Mouse (Mus musculus) midbrain, embryonic 14.5 days (tissue): ENCODE data around the gene Rab11fip4. TPM values are rescaled to one million over a fixed set of nuclear protein-coding genes. Genes with fewer than 3 reads are reported as not detected.

Experiments
- ATAC-seq: fragments of 200-750 bp; cut with Nextera tagmentation; 2 replicates; pipeline ENCODE4 v1.8.0; 2017; ENCODE audit warnings: moderate number of reproducible peaks, moderate library complexity; ENCODE audit not compliant: low FRiP score, low TSS enrichment
- DNase-seq: peaks from one replicate; pipeline ENCODE4 v3.0.0-alpha.2; 2015
- H3K27ac ChIP-seq: fragments of 300-500 bp; sonication (generic); replicated peaks from 2 replicates; pipeline ENCODE4 v1.5.1; 2014; ENCODE audit warnings: mild to moderate bottlenecking, low read depth, low read length, moderate library complexity
- H3K27me3 ChIP-seq: fragments of 300-500 bp; sonication (generic); 2 replicates; pipeline ENCODE4 v1.6.1; 2014; ENCODE audit warnings: low read length, control low read depth, mixed read lengths; ENCODE audit not compliant: control insufficient read depth, insufficient read depth
- H3K36me3 ChIP-seq: fragments of 300-500 bp; sonication (generic); 2 replicates; pipeline ENCODE4 v1.6.1; 2014; ENCODE audit warnings: low read length, control low read depth; ENCODE audit not compliant: control insufficient read depth, insufficient read depth
- H3K4me1 ChIP-seq: fragments of 300-500 bp; sonication (generic); 2 replicates; pipeline ENCODE4 v1.6.1; 2014; ENCODE audit warnings: mild to moderate bottlenecking, antibody characterized with exemption, low read length, control low read depth; ENCODE audit not compliant: control insufficient read depth, insufficient read depth
- H3K4me2 ChIP-seq: fragments of 300-500 bp; sonication (generic); 2 replicates; pipeline ENCODE4 v1.6.1; 2014; ENCODE audit warnings: mild to moderate bottlenecking, low read length, moderate library complexity
- H3K4me3 ChIP-seq: fragments of 300-500 bp; sonication (generic); replicated peaks from 2 replicates; pipeline ENCODE4 v1.5.1; 2014; ENCODE audit warnings: low read depth, low read length
- H3K9ac ChIP-seq: fragments of 300-500 bp; sonication (generic); replicated peaks from 2 replicates; pipeline ENCODE4 v1.6.1; 2014; ENCODE audit warnings: mild to moderate bottlenecking, low read length, moderate library complexity
- H3K9me3 ChIP-seq: fragments of 300-500 bp; sonication (generic); 2 replicates; pipeline ENCODE4 v1.6.1; 2016; ENCODE audit warnings: low read length, control low read depth, mixed read lengths; ENCODE audit not compliant: control insufficient read depth
- WGBS: fragments of 180-500 bp; shearing (Covaris S2); extraction: QIAGEN DNeasy Blood & Tissue Kit; methylation state at CpG from one replicate; pipeline ENCODE4 v1.1.7; 2014; 5-methylcytosine and 5-hydroxymethylcytosine counted together
- polyA plus RNA-seq: library from polyadenylated mRNA; unstranded; fragments of >200 nt; fragmentation: Nextera tagmentation; extraction: Ambion mirVana; gene quantifications from 2 replicates; pipeline ENCODE4 v1.2.1, GENCODE M21; 2014

Gene Rab11fip4
- polyA plus RNA-seq, 1 experiment from 2014 or later, result 24.4 TPM

DNA sequence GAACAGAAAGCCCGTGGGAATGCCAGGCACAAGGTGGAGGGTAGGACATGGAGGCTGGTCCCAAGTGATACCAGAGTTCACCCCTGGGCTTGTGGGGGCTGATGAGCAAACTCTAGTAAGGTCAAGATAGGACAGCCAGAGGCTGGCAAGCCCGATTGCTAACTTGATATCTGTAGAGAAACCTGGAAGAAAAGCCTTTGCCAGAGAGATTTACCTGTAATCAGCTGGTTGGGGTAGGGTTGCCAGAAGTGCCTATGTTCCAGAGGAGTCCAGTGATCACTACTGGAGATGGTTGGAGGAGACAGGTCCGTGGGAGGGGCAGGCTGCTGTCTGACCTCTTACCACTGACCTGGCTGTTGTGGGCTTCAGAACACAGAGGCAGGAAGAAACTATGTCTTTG is 126.3 kb downstream of the Rab11fip4 start:
- H3K4me1 ChIP-seq, result no peaks in the 10 kb centered on the region
- H3K36me3 ChIP-seq, result no peaks in the 10 kb centered on the region
- H3K27ac ChIP-seq, result no peak overlapping the region
- no peak for ATAC-seq
- H3K4me2 ChIP-seq, result no peak overlapping the region
- no peak overlapping the region for H3K9ac ChIP-seq
- no peak for DNase-seq
- H3K27me3 ChIP-seq, result peaks cover 17% of the 10 kb centered on the region; the same call in 1 of the 2 replicates
- 79% methylated on average over 3 of the region's 3 CpGs for WGBS
- H3K9me3 ChIP-seq, result no peaks in the 10 kb centered on the region
- no peak overlapping the region for H3K4me3 ChIP-seq

DNA sequence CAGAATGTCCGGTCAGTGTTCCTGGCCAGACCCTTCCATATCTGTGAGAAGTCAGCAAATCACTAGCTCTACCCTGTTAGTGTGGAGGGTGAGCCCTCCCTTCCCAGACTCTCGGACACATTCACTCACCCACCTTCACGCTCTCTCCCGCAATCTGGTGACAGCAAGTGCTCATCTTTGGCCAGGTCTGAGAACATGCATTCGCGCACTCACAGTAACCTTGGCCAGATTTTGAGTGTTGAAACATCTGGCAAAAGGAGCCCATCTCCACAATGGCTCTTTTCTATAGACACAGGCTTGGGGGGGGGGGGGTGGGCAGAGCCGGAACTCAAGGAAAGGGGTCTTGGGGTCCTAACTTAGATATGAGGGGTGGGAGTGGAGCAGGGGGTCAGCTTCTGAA is 126.8 kb downstream of the Rab11fip4 start:
- Histone ChIP-seq H3K4me1 (no peaks in the 10 kb centered on the region), H3K27ac (no peak overlapping the region), H3K27me3 (peaks cover 12% of the 10 kb centered on the region; the same call in 1 of the 2 replicates), H3K9ac (no peak overlapping the region), H3K4me2 (no peak overlapping the region), H3K4me3 (no peak overlapping the region), H3K36me3 (no peaks in the 10 kb centered on the region), H3K9me3 (no peaks in the 10 kb centered on the region)
- ATAC-seq (no peak), DNase-seq (no peak)
- WGBS, result 83% methylated on average over 7 of the region's 7 CpGs

DNA sequence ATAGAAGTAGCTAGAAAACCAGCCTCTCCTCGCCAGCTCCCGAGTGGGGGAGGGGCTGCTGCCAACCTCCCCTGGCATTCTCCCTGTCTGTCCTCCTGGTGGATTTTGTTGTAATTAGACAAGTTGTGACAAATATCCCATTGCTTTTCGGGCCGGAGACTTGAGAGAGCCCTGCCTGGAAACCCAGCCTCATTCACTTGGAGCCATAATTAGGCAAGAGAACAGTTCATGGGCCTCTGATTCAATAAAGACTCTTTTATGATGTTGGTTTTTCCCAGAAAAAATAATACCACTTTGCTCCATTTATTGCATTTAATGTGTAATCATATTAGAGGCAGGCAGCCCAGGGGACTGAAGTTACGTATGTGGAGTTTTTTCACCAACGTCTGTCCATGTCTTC is 127.2 kb downstream of the Rab11fip4 start:
- H3K4me3 ChIP-seq, result no peak overlapping the region
- ATAC-seq (no peak), DNase-seq (no peak)
- no peaks in the 10 kb centered on the region for H3K4me1 ChIP-seq
- H3K36me3 ChIP-seq, result no peaks in the 10 kb centered on the region
- H3K9ac ChIP-seq, result no peak overlapping the region
- 77% methylated on average over 6 of the region's 6 CpGs for WGBS
- H3K27me3 ChIP-seq, result peaks cover 8% of the 10 kb centered on the region; the same call in 1 of the 2 replicates
- no peak overlapping the region for H3K4me2 ChIP-seq
- no peak overlapping the region for H3K27ac ChIP-seq
- no peaks in the 10 kb centered on the region for H3K9me3 ChIP-seq

DNA sequence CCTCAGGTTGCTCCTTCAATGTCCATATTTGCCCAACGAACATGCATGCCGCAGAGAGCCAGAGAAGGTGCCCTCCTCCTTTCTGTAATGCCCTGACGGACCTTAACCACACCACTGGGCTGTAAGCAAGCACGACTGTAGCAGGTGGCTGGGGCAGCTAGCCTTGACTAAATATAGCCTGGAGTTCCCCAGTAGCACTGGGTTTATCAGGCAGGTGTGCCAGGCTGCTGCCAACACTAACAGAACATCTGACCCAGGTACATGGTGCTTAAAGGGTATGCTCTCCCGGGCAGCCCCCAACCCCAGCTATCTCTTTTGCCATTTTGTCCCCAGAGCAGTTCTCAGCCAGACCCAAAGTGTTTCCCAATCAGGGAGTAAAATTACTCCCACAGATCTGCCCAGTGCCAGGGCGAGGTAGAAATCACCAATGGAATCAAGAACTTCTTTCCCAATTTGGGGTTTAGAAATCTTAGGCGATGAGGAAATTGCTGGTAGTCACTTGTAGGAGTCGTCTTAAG is 127.9 kb downstream of the Rab11fip4 start:
- no peak overlapping the region for H3K4me3 ChIP-seq
- no peak overlapping the region for H3K9ac ChIP-seq
- no peaks in the 10 kb centered on the region for H3K36me3 ChIP-seq
- H3K4me2 ChIP-seq, result no peak overlapping the region
- 89% methylated on average over 8 of the region's 8 CpGs for WGBS
- H3K9me3 ChIP-seq, result no peaks in the 10 kb centered on the region
- H3K4me1 ChIP-seq, result no peaks in the 10 kb centered on the region
- no peak for ATAC-seq
- 0 out of 2 replicates have a peak, but pooled peaks cover 3% of the 10 kb centered on the region for H3K27me3 ChIP-seq
- DNase-seq, result no peak
- H3K27ac ChIP-seq, result no peak overlapping the region

DNA sequence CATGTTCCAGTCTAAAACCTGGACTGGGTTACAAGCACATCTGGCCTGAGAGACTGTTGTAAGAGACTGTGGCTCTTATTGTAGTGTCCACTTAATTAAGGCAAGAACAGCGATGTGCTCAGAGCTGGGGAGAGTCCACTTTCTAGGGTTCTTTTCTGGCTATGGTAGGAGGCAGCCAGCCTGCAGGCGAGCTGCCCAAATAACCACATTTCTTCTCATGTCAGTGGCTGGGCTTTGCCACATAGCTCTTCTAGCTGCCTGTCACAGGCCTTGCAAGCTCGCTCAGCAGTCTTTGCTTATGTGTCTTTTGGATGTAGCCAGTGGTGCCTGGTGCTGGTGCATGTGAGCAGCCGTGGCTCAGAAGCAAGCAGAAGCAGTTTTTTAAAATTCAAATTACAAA is 129.7 kb downstream of the Rab11fip4 start:
- no peak overlapping the region for H3K9ac ChIP-seq
- H3K27me3 ChIP-seq, result no peaks in the 10 kb centered on the region
- H3K4me1 ChIP-seq, result no peaks in the 10 kb centered on the region
- no peaks in the 10 kb centered on the region for H3K36me3 ChIP-seq
- ATAC-seq, result no peak
- no peak overlapping the region for H3K4me2 ChIP-seq
- no peaks in the 10 kb centered on the region for H3K9me3 ChIP-seq
- 76% methylated on average over 4 of the region's 4 CpGs for WGBS
- no peak overlapping the region for H3K27ac ChIP-seq
- no peak overlapping the region for H3K4me3 ChIP-seq
- no peak for DNase-seq

DNA sequence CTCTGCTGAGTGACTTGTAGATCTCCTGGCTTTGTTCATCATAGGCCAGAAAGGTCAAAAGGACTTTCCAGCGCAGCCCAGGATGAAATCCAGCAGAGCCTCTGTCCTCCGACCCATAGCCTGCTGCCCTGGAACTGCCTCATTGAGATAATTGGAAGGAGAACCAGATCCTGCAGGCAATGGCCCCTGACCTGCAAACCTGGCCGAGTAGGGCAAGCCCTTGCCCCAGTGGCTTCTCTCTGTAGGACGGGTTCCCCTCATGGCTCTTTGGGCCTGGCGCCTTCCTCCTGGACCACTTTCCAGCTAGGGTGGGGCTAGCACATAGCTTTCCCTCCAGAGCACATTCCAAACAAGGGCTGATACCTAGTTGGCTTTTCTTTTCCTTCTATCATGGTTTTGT is 131.8 kb downstream of the Rab11fip4 start:
- Histone ChIP-seq H3K4me3 (no peak overlapping the region), H3K27ac (no peak overlapping the region), H3K4me2 (no peak overlapping the region), H3K4me1 (no peaks in the 10 kb centered on the region), H3K9me3 (no peaks in the 10 kb centered on the region), H3K9ac (no peak overlapping the region), H3K27me3 (no peaks in the 10 kb centered on the region), H3K36me3 (no peaks in the 10 kb centered on the region)
- ATAC-seq (no peak), DNase-seq (no peak)
- WGBS, result 82% methylated on average over 5 of the region's 5 CpGs

DNA sequence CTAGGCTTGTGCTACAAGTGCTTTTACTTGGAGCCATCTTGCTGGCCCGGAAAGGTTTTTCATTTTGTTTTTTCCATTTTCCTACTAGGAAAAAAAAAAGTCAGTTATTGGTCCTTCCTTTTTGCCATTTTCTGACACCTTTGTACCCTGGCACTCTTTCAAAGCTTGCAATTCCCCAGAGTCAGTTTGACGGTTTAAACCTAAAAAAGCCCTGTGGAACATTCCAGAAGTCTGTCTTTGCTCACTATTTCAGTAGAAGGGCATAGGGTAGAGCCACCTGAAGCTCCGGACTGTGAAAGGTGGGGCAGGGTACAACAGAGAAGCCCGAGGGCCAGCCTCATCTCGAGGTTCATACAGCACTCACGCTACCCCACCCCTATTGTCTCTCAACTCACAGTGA is 134.0 kb downstream of the Rab11fip4 start:
- DNase-seq (no peak), ATAC-seq (no peak)
- 93% methylated on average over 6 of the region's 6 CpGs for WGBS

DNA sequence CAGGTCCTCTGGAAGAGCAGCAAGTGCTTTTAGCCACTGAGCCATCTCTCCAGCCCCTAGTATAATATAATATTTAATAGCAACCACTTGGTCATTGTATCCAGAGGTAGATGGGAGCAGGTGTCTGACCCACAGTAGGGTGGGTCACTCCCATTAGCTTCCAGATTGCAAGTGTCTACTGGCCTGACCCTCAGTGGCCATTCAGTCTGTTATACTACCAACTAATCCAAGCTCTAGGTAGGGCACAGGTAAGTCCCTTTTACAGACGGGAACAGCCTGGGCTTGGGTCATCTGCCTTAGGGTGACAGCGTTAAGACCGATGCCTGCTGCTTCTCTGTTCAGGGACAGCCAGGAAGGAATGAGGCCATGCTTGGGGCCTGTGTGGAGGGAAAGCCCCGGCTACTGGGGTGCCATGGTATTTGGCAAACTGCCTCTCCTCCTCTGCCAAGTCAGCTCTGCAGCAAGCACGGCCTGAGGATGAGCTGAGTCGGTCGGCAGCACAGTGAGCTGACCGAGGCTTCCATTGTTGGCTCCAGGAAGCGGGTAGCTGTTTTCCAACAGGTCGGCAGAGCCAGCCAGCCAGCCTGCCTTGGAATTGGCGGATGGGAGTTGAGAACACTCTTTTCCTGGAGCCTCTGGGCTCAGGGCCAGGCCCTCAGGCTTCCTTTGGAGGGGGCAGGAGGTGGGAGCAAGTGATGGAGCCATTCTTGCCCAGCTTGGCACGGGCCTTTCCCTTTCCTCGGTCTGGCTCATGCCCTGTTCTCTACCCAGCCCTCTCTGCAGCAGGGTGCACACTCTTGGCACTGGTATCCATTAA is 138.4 kb downstream of the Rab11fip4 start:
- DNase-seq (peak; percentile 68), ATAC-seq (peak; percentile 67; the same call in 1 of the 2 replicates)
- no peaks in the 10 kb centered on the region for H3K4me1 ChIP-seq
- H3K27me3 ChIP-seq, result no peaks in the 10 kb centered on the region
- WGBS, result 68% methylated on average over 13 of the region's 13 CpGs
- no peaks in the 10 kb centered on the region for H3K36me3 ChIP-seq
- no peak overlapping the region for H3K9ac ChIP-seq
- no peak overlapping the region for H3K4me3 ChIP-seq
- H3K4me2 ChIP-seq, result no peak overlapping the region
- H3K27ac ChIP-seq, result peak overlapping the region; percentile 20; the same call in 1 of the 2 replicates
- no peaks in the 10 kb centered on the region for H3K9me3 ChIP-seq

More for the DNA sequence above, 134.0 kb downstream of the Rab11fip4 start:
- Histone ChIP-seq H3K4me2 (no peak overlapping the region), H3K9ac (no peak overlapping the region), H3K27ac (no peak overlapping the region), H3K9me3 (no peaks in the 10 kb centered on the region), H3K4me1 (no peaks in the 10 kb centered on the region), H3K36me3 (no peaks in the 10 kb centered on the region), H3K27me3 (no peaks in the 10 kb centered on the region), H3K4me3 (no peak overlapping the region)

DNA sequence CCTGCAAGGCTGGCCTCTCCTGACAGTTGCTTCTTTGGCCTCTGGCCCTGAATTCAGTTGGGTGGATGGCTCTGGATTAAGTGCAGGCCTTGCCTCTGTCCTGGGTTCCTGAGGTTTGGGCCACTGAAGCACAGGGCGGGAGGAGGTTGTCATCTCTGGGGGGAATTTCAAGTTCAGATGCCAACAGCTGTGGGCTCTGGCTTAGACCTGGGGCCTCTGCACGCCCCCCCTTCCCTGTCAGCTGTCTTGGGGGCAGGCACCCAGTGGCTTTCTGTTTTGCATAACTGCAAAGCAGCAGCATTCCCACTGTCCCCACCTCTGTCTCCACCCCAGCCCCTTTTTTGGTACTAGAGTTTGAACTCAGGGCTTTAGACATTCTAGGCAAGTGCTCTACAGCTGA is 139.4 kb downstream of the Rab11fip4 start:
- Histone ChIP-seq H3K9ac (no peak overlapping the region), H3K9me3 (no peaks in the 10 kb centered on the region), H3K27me3 (no peaks in the 10 kb centered on the region), H3K36me3 (no peaks in the 10 kb centered on the region), H3K4me2 (no peak overlapping the region), H3K4me1 (no peaks in the 10 kb centered on the region), H3K4me3 (no peak overlapping the region), H3K27ac (no peak overlapping the region)
- ATAC-seq (no peak), DNase-seq (no peak)
- WGBS, result 65% methylated on average over 2 of the region's 2 CpGs
